ENCODE assay signal across 9 mouse cellular contexts in the genomic region with DNA sequence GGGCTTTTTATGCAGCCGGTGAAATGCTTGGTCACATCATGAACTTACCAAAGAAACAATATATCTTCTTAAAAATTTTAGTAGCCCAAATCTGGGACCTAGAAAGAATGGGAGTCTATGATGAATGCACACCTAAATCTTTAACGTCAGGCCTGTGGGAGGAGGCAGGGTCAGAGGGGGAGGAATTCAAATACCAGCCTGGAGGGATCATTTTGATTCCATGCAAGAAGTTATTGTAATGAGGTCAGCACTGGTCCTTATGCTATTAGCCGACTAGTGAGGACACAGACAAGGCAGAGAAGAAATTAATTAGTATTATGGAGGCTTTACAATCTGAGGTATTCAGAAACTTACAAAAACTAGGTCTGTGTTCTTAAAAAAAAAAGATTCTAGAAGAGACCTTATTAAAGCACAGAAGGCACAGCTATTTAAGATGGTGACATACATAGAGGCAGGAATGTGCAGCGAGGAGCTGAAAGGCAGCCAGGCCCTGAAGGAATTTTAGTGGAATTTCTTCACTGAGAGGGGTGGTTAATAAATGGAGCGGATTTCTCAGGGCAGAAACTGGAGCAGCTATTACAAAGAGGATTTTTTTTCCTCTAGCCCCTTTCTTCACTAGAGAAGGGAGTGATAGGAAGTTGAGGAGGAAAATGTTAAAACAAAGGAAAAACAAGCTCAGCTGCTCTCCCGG.
DNase-seq lines count a peak whose midpoint lies in the region; ATAC-seq and TF ChIP-seq lines count a peak whose summit lies in the region.
"Had no signal": no experiment of that assay in that cellular context is flagged by ENCODE, and none has a peak within 500 bp of the region (broad histone marks: within the 10 kb centered on the region; RNA-seq: fewer than 3 reads in every experiment).

No protein-coding gene starts in this region.

- TF ChIP-seq CTCF in hindbrain, postnatal 0 days (IDR thresholded peaks at IDR 0.05; ENCODE audit: low read depth), result no peak

- 8% methylated on average over 6 of the region's 6 CpGs for WGBS in forebrain, embryonic 15.5 days
- 17% methylated on average over 6 of the region's 6 CpGs for WGBS in forebrain, embryonic 11.5 days
- WGBS in lung, embryonic 16.5 days, result 19% methylated on average over 6 of the region's 6 CpGs
- WGBS in hindbrain, postnatal 0 days, result 27% methylated on average over 6 of the region's 6 CpGs
- WGBS in stomach, embryonic 14.5 days, result 20% methylated on average over 6 of the region's 6 CpGs

- no peak overlapping the region for H3K4me2 ChIP-seq in forebrain, embryonic 15.5 days (replicated peaks)
- no peak overlapping the region for H3K4me2 ChIP-seq in forebrain, embryonic 11.5 days (ENCODE audit: low read depth, low read length, severe bottlenecking)
- H3K4me2 ChIP-seq in lung, embryonic 16.5 days (ENCODE audit: low read depth, low read length), result no peak overlapping the region
- H3K4me2 ChIP-seq in hindbrain, postnatal 0 days (ENCODE audit: low read depth, low read length), result no peak overlapping the region
- no peak overlapping the region for H3K4me2 ChIP-seq in stomach, embryonic 14.5 days (replicated peaks; ENCODE audit: low read depth, low read length)
- H3K4me2 ChIP-seq: midbrain, embryonic 12.5 days had no signal

- H3K27me3 ChIP-seq in forebrain, embryonic 15.5 days, result no peaks in the 10 kb centered on the region
- no peaks in the 10 kb centered on the region for H3K27me3 ChIP-seq in forebrain, embryonic 11.5 days (ENCODE audit: control insufficient read depth, insufficient read depth, low read length)
- no peaks in the 10 kb centered on the region for H3K27me3 ChIP-seq in lung, embryonic 16.5 days (ENCODE audit: control insufficient read depth, insufficient read depth, low read depth, low read length)
- no peaks in the 10 kb centered on the region for H3K27me3 ChIP-seq in hindbrain, postnatal 0 days (ENCODE audit: insufficient read depth, low read length)
- no peaks in the 10 kb centered on the region for H3K27me3 ChIP-seq in stomach, embryonic 14.5 days (ENCODE audit: control insufficient read depth, insufficient read depth, low read length)
- H3K27me3 ChIP-seq: midbrain, embryonic 12.5 days had no signal

- no peak overlapping the region for H3K27ac ChIP-seq in forebrain, embryonic 15.5 days (replicated peaks)
- no peak overlapping the region for H3K27ac ChIP-seq in forebrain, embryonic 11.5 days (ENCODE audit: low read depth, low read length)
- peak overlapping the region; percentile 48; the same call in 1 of the 2 replicates for H3K27ac ChIP-seq in lung, embryonic 16.5 days (ENCODE audit: low read length)
- H3K27ac ChIP-seq in hindbrain, postnatal 0 days, result 0 out of 2 replicates have a peak overlapping the region, but pooled peaks have one; percentile 5
- 0 out of 2 replicates have a peak overlapping the region, but pooled peaks have one; percentile 7 for H3K27ac ChIP-seq in stomach, embryonic 14.5 days (ENCODE audit: low read length)
- H3K27ac ChIP-seq: midbrain, embryonic 12.5 days had no signal

- no peak overlapping the region for H3K4me3 ChIP-seq in forebrain, embryonic 15.5 days
- no peak overlapping the region for H3K4me3 ChIP-seq in forebrain, embryonic 11.5 days (ENCODE audit: low read depth, low read length)
- H3K4me3 ChIP-seq in lung, embryonic 16.5 days (ENCODE audit: low read length), result no peak overlapping the region
- H3K4me3 ChIP-seq in hindbrain, postnatal 0 days (ENCODE audit: low read length), result no peak overlapping the region
- no peak overlapping the region for H3K4me3 ChIP-seq in stomach, embryonic 14.5 days (ENCODE audit: low read depth, low read length)
- H3K4me3 ChIP-seq: midbrain, embryonic 12.5 days had no signal

- DNase-seq in forebrain, embryonic 11.5 days (ENCODE audit: low spot score), result no peak
- no peak for DNase-seq in lung, postnatal 14 days
- DNase-seq in hindbrain, postnatal 0 days (ENCODE audit: low spot score), result peak; percentile 43
- no peak for DNase-seq in layer of hippocampus, adult 18-20 months (ENCODE audit: low spot score in 2 of 2)

- ATAC-seq in forebrain, embryonic 15.5 days (replicated peaks), result 0 out of 2 replicates have a peak, but pooled peaks have one; percentile 55
- ATAC-seq in forebrain, embryonic 11.5 days (replicated peaks; ENCODE audit: low FRiP score), result no peak
- peak; percentile 86 for ATAC-seq in lung, embryonic 16.5 days (ENCODE audit: low read depth)
- no peak; the same call in 1 of the 2 replicates for ATAC-seq in hindbrain, postnatal 0 days
- no peak for ATAC-seq in stomach, embryonic 14.5 days (ENCODE audit: insufficient number of reproducible peaks, insufficient read depth, low FRiP score, low read depth)
- ATAC-seq in erythroid progenitor cell, adult 5-6 weeks (replicated peaks; ENCODE audit: low FRiP score, poor library complexity, severe bottlenecking), result no peak

- H3K36me3 ChIP-seq in forebrain, embryonic 15.5 days, result no peaks in the 10 kb centered on the region
- no peaks in the 10 kb centered on the region for H3K36me3 ChIP-seq in forebrain, embryonic 11.5 days (ENCODE audit: control insufficient read depth, insufficient read depth, low read length)
- H3K36me3 ChIP-seq in lung, embryonic 16.5 days (ENCODE audit: control insufficient read depth, insufficient read depth, low read length), result no peaks in the 10 kb centered on the region
- no peaks in the 10 kb centered on the region for H3K36me3 ChIP-seq in hindbrain, postnatal 0 days (ENCODE audit: insufficient read depth, low read length)
- no peaks in the 10 kb centered on the region for H3K36me3 ChIP-seq in stomach, embryonic 14.5 days (ENCODE audit: control insufficient read depth, insufficient read depth, low read length)
- H3K36me3 ChIP-seq: midbrain, embryonic 12.5 days had no signal

- no peak overlapping the region for H3K9ac ChIP-seq in forebrain, embryonic 15.5 days (replicated peaks)
- H3K9ac ChIP-seq in forebrain, embryonic 11.5 days (ENCODE audit: low read length), result no peak overlapping the region
- no peak overlapping the region for H3K9ac ChIP-seq in lung, embryonic 16.5 days (ENCODE audit: low read length)
- no peak overlapping the region for H3K9ac ChIP-seq in hindbrain, postnatal 0 days (replicated peaks; ENCODE audit: low read length)
- H3K9ac ChIP-seq in stomach, embryonic 14.5 days (replicated peaks; ENCODE audit: low read depth, low read length), result no peak overlapping the region
- H3K9ac ChIP-seq: midbrain, embryonic 12.5 days had no signal

- H3K4me1 ChIP-seq in forebrain, embryonic 15.5 days, result no peaks in the 10 kb centered on the region; the same call in 1 of the 2 replicates
- no peaks in the 10 kb centered on the region for H3K4me1 ChIP-seq in forebrain, embryonic 11.5 days (replicated peaks; ENCODE audit: control insufficient read depth, insufficient read depth, low read length)
- H3K4me1 ChIP-seq in lung, embryonic 16.5 days (replicated peaks; ENCODE audit: control insufficient read depth, insufficient read depth, low read length), result peaks cover 13% of the 10 kb centered on the region
- no peaks in the 10 kb centered on the region for H3K4me1 ChIP-seq in hindbrain, postnatal 0 days (ENCODE audit: insufficient read depth, low read length)
- H3K4me1 ChIP-seq in stomach, embryonic 14.5 days (ENCODE audit: control insufficient read depth, insufficient read depth, low read length), result peaks cover 5% of the 10 kb centered on the region; the same call in 1 of the 2 replicates

- H3K9me3 ChIP-seq in forebrain, embryonic 15.5 days, result no peaks in the 10 kb centered on the region
- no peaks in the 10 kb centered on the region for H3K9me3 ChIP-seq in forebrain, embryonic 11.5 days (ENCODE audit: control insufficient read depth, low read length)
- no peaks in the 10 kb centered on the region for H3K9me3 ChIP-seq in lung, embryonic 16.5 days (ENCODE audit: control insufficient read depth, low read length)
- no peaks in the 10 kb centered on the region for H3K9me3 ChIP-seq in hindbrain, postnatal 0 days (ENCODE audit: low read length)
- no peaks in the 10 kb centered on the region for H3K9me3 ChIP-seq in stomach, embryonic 14.5 days (ENCODE audit: control insufficient read depth, low read depth, low read length)
- H3K9me3 ChIP-seq: midbrain, embryonic 12.5 days had no signal

Comparison
In these comparisons a context has a peak if more than half of its experiments do, and no peak if none do; other contexts are left out.
1. ATAC-seq: peak in forebrain, embryonic 15.5 days (single experiment) and lung, embryonic 16.5 days (single experiment); none in forebrain, embryonic 11.5 days (single experiment), hindbrain, postnatal 0 days (single experiment), stomach, embryonic 14.5 days (single experiment) and erythroid progenitor cell, adult 5-6 weeks (single experiment).
2. H3K27ac ChIP-seq: peak in lung, embryonic 16.5 days (single experiment), hindbrain, postnatal 0 days (single experiment) and stomach, embryonic 14.5 days (single experiment); none in forebrain, embryonic 15.5 days (single experiment) and forebrain, embryonic 11.5 days (single experiment).